Mouse (Mus musculus): ENCODE results near the gene Fam180a. TPM values are rescaled to one million over a fixed set of nuclear protein-coding genes. Genes with fewer than 3 reads are reported as not detected.

The Fam180a gene
- total and polyA plus RNA-seq, 2 experiments from 2014 or later, result 0.86 to 3.0 TPM

GRCm38 (mm10) chr6:35335452-35335851 is 9.5 kb upstream of the Fam180a start:
- ATAC-seq (no peak), DNase-seq (no peak)
- Histone ChIP-seq H3K27ac (ENCODE audit: low read depth, low read length) (no peak overlapping the region), H3K27me3 (ENCODE audit: insufficient read depth, low read length) (no peaks in the 10 kb centered on the region), H3K9me3 (ENCODE audit: low read length) (no peaks in the 10 kb centered on the region), H3K4me1 (ENCODE audit: insufficient read depth) (no peaks in the 10 kb centered on the region), H3K9ac (no peak overlapping the region), H3K4me3 (ENCODE audit: low read depth, low read length) (no peak overlapping the region), H3K4me2 (ENCODE audit: low read depth) (no peak overlapping the region), H3K36me3 (ENCODE audit: insufficient read depth) (no peaks in the 10 kb centered on the region)
- 92% methylated on average over 5 of the region's 5 CpGs for WGBS
- no peak for TF ChIP-seq CTCF (IDR thresholded peaks at IDR 0.05; ENCODE audit: low read depth)

GRCm38 (mm10) chr6:35334278-35334677 is 8.3 kb upstream of the Fam180a start:
- TF ChIP-seq CTCF (IDR thresholded peaks at IDR 0.05; ENCODE audit: low read depth), result peak; percentile 30
- Histone ChIP-seq H3K9ac (no peak overlapping the region), H3K27me3 (ENCODE audit: insufficient read depth, low read length) (no peaks in the 10 kb centered on the region), H3K36me3 (ENCODE audit: insufficient read depth) (no peaks in the 10 kb centered on the region), H3K4me3 (ENCODE audit: low read depth, low read length) (no peak overlapping the region), H3K27ac (ENCODE audit: low read depth, low read length) (no peak overlapping the region), H3K4me1 (ENCODE audit: insufficient read depth) (no peaks in the 10 kb centered on the region), H3K4me2 (ENCODE audit: low read depth) (no peak overlapping the region), H3K9me3 (ENCODE audit: low read length) (no peaks in the 10 kb centered on the region)
- ATAC-seq (no peak), DNase-seq (no peak)
- 78% methylated on average over 4 of the region's 4 CpGs for whole genome bisulfite sequencing

GRCm38 (mm10) chr6:35333632-35334031 is 7.7 kb upstream of the Fam180a start:
- Histone ChIP-seq H3K27ac (ENCODE audit: low read depth, low read length) (no peak overlapping the region), H3K27me3 (ENCODE audit: insufficient read depth, low read length) (no peaks in the 10 kb centered on the region), H3K9ac (no peak overlapping the region), H3K4me3 (ENCODE audit: low read depth, low read length) (no peak overlapping the region), H3K4me1 (ENCODE audit: insufficient read depth) (no peaks in the 10 kb centered on the region), H3K36me3 (ENCODE audit: insufficient read depth) (no peaks in the 10 kb centered on the region), H3K4me2 (ENCODE audit: low read depth) (no peak overlapping the region), H3K9me3 (ENCODE audit: low read length) (no peaks in the 10 kb centered on the region)
- DNase-seq (no peak), ATAC-seq (no peak)
- no peak for TF ChIP-seq CTCF (IDR thresholded peaks at IDR 0.05; ENCODE audit: low read depth)
- WGBS, result 18% methylated on average over 3 of the region's 3 CpGs

GRCm38 (mm10) chr6:35330834-35331233 is 4.9 kb upstream of the Fam180a start:
- H3K27me3 ChIP-seq (ENCODE audit: insufficient read depth, low read length), result no peaks in the 10 kb centered on the region
- H3K36me3 ChIP-seq (ENCODE audit: insufficient read depth), result no peaks in the 10 kb centered on the region
- no peak for DNase-seq
- no peak overlapping the region for H3K4me3 ChIP-seq (ENCODE audit: low read depth, low read length)
- H3K9me3 ChIP-seq (ENCODE audit: low read length), result no peaks in the 10 kb centered on the region
- H3K4me1 ChIP-seq (ENCODE audit: insufficient read depth), result no peaks in the 10 kb centered on the region
- no peak overlapping the region for H3K27ac ChIP-seq (ENCODE audit: low read depth, low read length)
- no peak overlapping the region for H3K9ac ChIP-seq
- H3K4me2 ChIP-seq (ENCODE audit: low read depth), result no peak overlapping the region
- no peak for ATAC-seq
- 59% methylated on average over 6 of the region's 6 CpGs for WGBS
- TF ChIP-seq CTCF (IDR thresholded peaks at IDR 0.05; ENCODE audit: low read depth), result no peak

- H3K9me3 ChIP-seq (ENCODE audit: low read length), result no peaks in the 10 kb centered on the region
- H3K9ac ChIP-seq, result no peak overlapping the region
- H3K4me2 ChIP-seq (ENCODE audit: low read depth), result no peak overlapping the region
- no peak overlapping the region for H3K4me3 ChIP-seq (ENCODE audit: low read depth, low read length)
- ATAC-seq (no peak), DNase-seq (no peak)
- H3K36me3 ChIP-seq (ENCODE audit: insufficient read depth), result no peaks in the 10 kb centered on the region
- no peaks in the 10 kb centered on the region for H3K27me3 ChIP-seq (ENCODE audit: insufficient read depth, low read length)
- no peak overlapping the region for H3K27ac ChIP-seq (ENCODE audit: low read depth, low read length)
- TF ChIP-seq CTCF (IDR thresholded peaks at IDR 0.05; ENCODE audit: low read depth), result no peak
- H3K4me1 ChIP-seq (ENCODE audit: insufficient read depth), result no peaks in the 10 kb centered on the region
- WGBS, result 92% methylated on average over 12 of the region's 12 CpGs
Measured at GRCm38 (mm10) chr6:35329956-35330355, 4.0 kb upstream of the Fam180a start.

GRCm38 (mm10) chr6:35324306-35324705 is 1.6 kb downstream of the Fam180a start:
- Histone ChIP-seq H3K4me3 (ENCODE audit: low read depth, low read length) (no peak overlapping the region), H3K36me3 (ENCODE audit: insufficient read depth) (no peaks in the 10 kb centered on the region), H3K27me3 (ENCODE audit: insufficient read depth, low read length) (no peaks in the 10 kb centered on the region), H3K4me2 (ENCODE audit: low read depth) (no peak overlapping the region), H3K27ac (ENCODE audit: low read depth, low read length) (no peak overlapping the region), H3K4me1 (ENCODE audit: insufficient read depth) (no peaks in the 10 kb centered on the region), H3K9me3 (ENCODE audit: low read length) (no peaks in the 10 kb centered on the region), H3K9ac (no peak overlapping the region)
- no peak for TF ChIP-seq CTCF (IDR thresholded peaks at IDR 0.05; ENCODE audit: low read depth)
- DNase-seq (no peak), ATAC-seq (no peak)
- WGBS, result 67% methylated on average over 9 of the region's 9 CpGs

- WGBS, result 73% methylated on average over 1 of the region's 1 CpGs
- H3K27me3 ChIP-seq (ENCODE audit: insufficient read depth, low read length), result no peaks in the 10 kb centered on the region
- H3K9me3 ChIP-seq (ENCODE audit: low read length), result no peaks in the 10 kb centered on the region
- no peak for TF ChIP-seq CTCF (IDR thresholded peaks at IDR 0.05; ENCODE audit: low read depth)
- DNase-seq, result no peak
- ATAC-seq, result no peak
- H3K4me1 ChIP-seq (ENCODE audit: insufficient read depth), result no peaks in the 10 kb centered on the region
- no peaks in the 10 kb centered on the region for H3K36me3 ChIP-seq (ENCODE audit: insufficient read depth)
- no peak overlapping the region for H3K9ac ChIP-seq
- H3K4me2 ChIP-seq (ENCODE audit: low read depth), result no peak overlapping the region
- H3K4me3 ChIP-seq (ENCODE audit: low read depth, low read length), result no peak overlapping the region
- no peak overlapping the region for H3K27ac ChIP-seq (ENCODE audit: low read depth, low read length)
Measured at GRCm38 (mm10) chr6:35323046-35323445, 2.9 kb downstream of the Fam180a start.

GRCm38 (mm10) chr6:35321105-35321504 is 4.8 kb downstream of the Fam180a start:
- ATAC-seq, result no peak
- 88% methylated on average over 4 of the region's 4 CpGs for WGBS
- Histone ChIP-seq H3K9ac (no peak overlapping the region), H3K4me2 (ENCODE audit: low read depth) (no peak overlapping the region), H3K36me3 (ENCODE audit: insufficient read depth) (no peaks in the 10 kb centered on the region), H3K4me1 (ENCODE audit: insufficient read depth) (no peaks in the 10 kb centered on the region), H3K27me3 (ENCODE audit: insufficient read depth, low read length) (no peaks in the 10 kb centered on the region), H3K9me3 (ENCODE audit: low read length) (no peaks in the 10 kb centered on the region), H3K27ac (ENCODE audit: low read depth, low read length) (no peak overlapping the region), H3K4me3 (ENCODE audit: low read depth, low read length) (no peak overlapping the region)
- no peak for TF ChIP-seq CTCF (IDR thresholded peaks at IDR 0.05; ENCODE audit: low read depth)
- no peak for DNase-seq

Data from forebrain, postnatal 0 days (tissue).